Mouse (Mus musculus): Measurements from ENCODE around the gene Tigit.

DNA sequence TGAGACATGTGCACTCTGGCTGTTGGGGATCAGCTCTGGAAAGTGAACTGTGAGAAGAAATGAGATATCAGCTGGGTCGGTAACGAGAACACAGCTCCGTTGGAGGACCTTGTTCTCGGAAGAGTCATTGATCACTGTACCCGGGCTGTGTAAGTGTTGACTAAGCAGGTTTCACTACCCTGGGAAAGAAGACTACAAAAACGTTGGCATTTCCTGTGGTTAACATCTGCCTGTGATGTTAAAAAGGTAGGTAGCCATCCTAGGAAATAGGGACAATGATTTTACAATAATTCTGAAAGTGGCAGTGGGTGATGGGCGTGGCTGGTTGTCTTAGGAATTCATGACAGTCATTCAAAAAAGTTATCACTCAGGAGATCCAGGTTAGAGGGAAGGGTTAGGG is 31.9 kb upstream of the Tigit start:
- no peak for TF ChIP-seq EP300 (IDR thresholded peaks at IDR 0.05; ENCODE audit: low read depth)
- TF ChIP-seq CTCF (IDR thresholded peaks at IDR 0.05; ENCODE audit: low read depth), result no peak

Measured in liver, embryonic 14.5 days (tissue).